Mouse (Mus musculus): ENCODE results near the gene Dnajb3. TPM values are rescaled to one million over a fixed set of nuclear protein-coding genes. Genes with fewer than 3 reads are reported as not detected.

The Dnajb3 gene
- polyA plus RNA-seq, 1 experiment from 2014 or later: 13.6 TPM

DNA sequence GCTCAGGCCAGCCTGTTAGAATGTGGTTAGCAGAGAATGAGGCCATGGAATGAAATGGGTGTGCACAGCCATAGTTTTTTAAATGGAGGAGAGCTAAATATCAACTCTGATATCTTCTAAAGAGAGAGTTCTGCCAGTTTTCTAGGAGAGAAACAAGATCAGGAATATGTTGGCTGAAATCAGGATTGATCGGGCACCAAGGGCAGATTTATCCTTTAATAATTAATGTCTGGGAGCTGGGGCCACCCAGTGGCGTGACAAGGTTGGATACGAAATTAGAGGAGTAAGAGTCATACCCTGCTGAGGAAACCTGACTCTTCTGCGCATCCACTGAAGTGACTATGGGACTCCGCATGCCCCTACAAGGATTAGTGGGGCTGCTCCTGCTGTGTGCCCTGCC is 39.9 kb downstream of the Dnajb3 start, which contains the start of gene Ugt1a5:
TSS of gene Ugt1a5 (plus strand) at position 302 of the 400 bp plus-strand sequence.
- 76% methylated on average over 5 of the region's 5 CpGs for WGBS
- Histone ChIP-seq H3K27ac (no peak within 1 kb of the TSS), H3K9me3 (replicated peaks; ENCODE audit: low read length) (no peaks in the 10 kb centered on the region), H3K9ac (ENCODE audit: low read depth, low read length) (no peak within 1 kb of the TSS), H3K4me1 (replicated peaks; ENCODE audit: insufficient read depth, low read length) (no peaks in the 10 kb centered on the region), H3K27me3 (ENCODE audit: insufficient read depth, low read length) (no peaks in the 10 kb centered on the region), H3K4me3 (replicated peaks; ENCODE audit: low read depth, low read length) (no peak within 1 kb of the TSS), H3K36me3 (ENCODE audit: insufficient read depth, low read length) (no peaks in the 10 kb centered on the region), H3K4me2 (ENCODE audit: low read length) (no peak within 1 kb of the TSS)
- ATAC-seq (replicated peaks; ENCODE audit: low FRiP score, low read depth) (no peak), DNase-seq (ENCODE audit: low spot score) (no peak)
- no peak for TF ChIP-seq CTCF (IDR thresholded peaks at IDR 0.05; ENCODE audit: low read depth)

DNA sequence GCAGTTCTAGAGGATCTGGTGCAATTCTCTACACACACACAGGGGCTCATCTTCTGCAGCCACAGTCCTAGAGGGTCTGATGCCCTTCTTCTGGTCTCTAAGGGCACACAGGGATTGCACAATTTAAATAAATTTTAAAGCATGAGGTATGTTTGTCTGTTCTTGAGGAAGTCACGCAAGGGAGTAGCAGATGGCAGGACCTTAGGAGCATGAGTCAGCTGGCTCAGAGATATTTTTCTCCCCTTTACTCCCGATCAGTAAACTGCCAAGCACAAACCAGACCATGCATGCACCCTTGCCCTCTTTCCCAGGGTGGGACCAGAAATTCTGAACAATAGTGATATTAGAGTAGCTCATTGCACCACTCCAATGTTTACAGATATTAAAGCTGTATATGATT is 47.2 kb downstream of the Dnajb3 start:
- H3K4me3 ChIP-seq (replicated peaks; ENCODE audit: low read depth, low read length): no peak overlapping the region
- DNase-seq (ENCODE audit: low spot score) (no peak), ATAC-seq (replicated peaks; ENCODE audit: low FRiP score, low read depth) (no peak)
- no peaks in the 10 kb centered on the region for H3K27me3 ChIP-seq (ENCODE audit: insufficient read depth, low read length)
- H3K4me2 ChIP-seq (ENCODE audit: low read length): no peak overlapping the region
- WGBS: 64% methylated on average over 2 of the region's 2 CpGs
- H3K9me3 ChIP-seq (replicated peaks; ENCODE audit: low read length): no peaks in the 10 kb centered on the region
- no peak overlapping the region for H3K9ac ChIP-seq (ENCODE audit: low read depth, low read length)
- TF ChIP-seq CTCF (IDR thresholded peaks at IDR 0.05; ENCODE audit: low read depth): no peak
- no peaks in the 10 kb centered on the region for H3K4me1 ChIP-seq (replicated peaks; ENCODE audit: insufficient read depth, low read length)
- H3K36me3 ChIP-seq (ENCODE audit: insufficient read depth, low read length): no peaks in the 10 kb centered on the region
- no peak overlapping the region for H3K27ac ChIP-seq

Other genes with a start within 250 kb of the Dnajb3 start
- gene Usp40, start 197.2 kb downstream of the Dnajb3 start, polyA plus RNA-seq (2015; fragmentation: Nextera tagmentation; extraction: Ambion mirVana): 18.7 and 22.6 TPM in 2 replicates
- gene Ugt1a10, start 150.4 kb downstream of the Dnajb3 start, polyA plus RNA-seq (2015; fragmentation: Nextera tagmentation; extraction: Ambion mirVana): 52.3 and 54.5 TPM in 2 replicates
- gene Ugt1a9, start 135.0 kb downstream of the Dnajb3 start, polyA plus RNA-seq (2015; fragmentation: Nextera tagmentation; extraction: Ambion mirVana): 8.4 and 9.3 TPM in 2 replicates
- 0.05 TPM in 1 of 2 replicates, not detected in the other for gene Ugt1a8, start 118.0 kb downstream of the Dnajb3 start, polyA plus RNA-seq (2015; fragmentation: Nextera tagmentation; extraction: Ambion mirVana)
- 10.7 and 12.1 TPM in 2 replicates for gene Ugt1a7c, start 110.7 kb downstream of the Dnajb3 start, polyA plus RNA-seq (2015; fragmentation: Nextera tagmentation; extraction: Ambion mirVana)
- 0.55 and 0.65 TPM in 2 replicates for gene Ugt1a6b, start 102.5 kb downstream of the Dnajb3 start, polyA plus RNA-seq (2015; fragmentation: Nextera tagmentation; extraction: Ambion mirVana)
- gene Ugt1a6a, start 71.0 kb downstream of the Dnajb3 start, polyA plus RNA-seq (2015; fragmentation: Nextera tagmentation; extraction: Ambion mirVana): 8.2 and 9.3 TPM in 2 replicates
- 0.06 TPM in 1 of 2 replicates, not detected in the other for gene Ugt1a5, start 39.8 kb downstream of the Dnajb3 start, polyA plus RNA-seq (2015; fragmentation: Nextera tagmentation; extraction: Ambion mirVana)
- 176 and 217 TPM in 2 replicates for gene Ugt1a2, start 5.2 kb downstream of the Dnajb3 start, polyA plus RNA-seq (2015; fragmentation: Nextera tagmentation; extraction: Ambion mirVana)
- gene Ugt1a1, start 6.2 kb upstream of the Dnajb3 start, polyA plus RNA-seq (2015; fragmentation: Nextera tagmentation; extraction: Ambion mirVana): 4.8 and 6.2 TPM in 2 replicates
- gene Mroh2a, start 21.2 kb upstream of the Dnajb3 start, polyA plus RNA-seq (2015; fragmentation: Nextera tagmentation; extraction: Ambion mirVana): 0.60 and 0.66 TPM in 2 replicates
- 56.3 and 62.7 TPM in 2 replicates for gene Hjurp, start 71.9 kb upstream of the Dnajb3 start, polyA plus RNA-seq (2015; fragmentation: Nextera tagmentation; extraction: Ambion mirVana)
- gene Trpm8, start 71.9 kb upstream of the Dnajb3 start, polyA plus RNA-seq (2015; fragmentation: Nextera tagmentation; extraction: Ambion mirVana): not detected in 2 replicates
- gene Spp2, start 201.2 kb upstream of the Dnajb3 start, polyA plus RNA-seq (2015; fragmentation: Nextera tagmentation; extraction: Ambion mirVana): 531 and 571 TPM in 2 replicates

Data from kidney, postnatal 0 days (tissue).